Mouse (Mus musculus): Measurements from ENCODE around the gene Poc1a. TPM values are rescaled to one million over a fixed set of nuclear protein-coding genes. Genes with fewer than 3 reads are reported as not detected.

The Poc1a gene
- polyA plus RNA-seq, 1 experiment: 9.4 TPM

GRCm38 (mm10) chr9:106251066-106251465, 29.8 kb upstream of the Poc1a start:
- H3K4me3 ChIP-seq (ENCODE audit: insufficient read depth, low read depth, low read length): no peak overlapping the region
- H3K27ac ChIP-seq (replicated peaks; ENCODE audit: low read depth, low read length): no peak overlapping the region
- 0 out of 2 replicates have a peak, but pooled peaks cover 3% of the 10 kb centered on the region for H3K4me1 ChIP-seq (ENCODE audit: control insufficient read depth, insufficient read depth, insufficient read length, low read length)

GRCm38 (mm10) chr9:106254001-106254400, 26.9 kb upstream of the Poc1a start:
- no peak overlapping the region for H3K4me3 ChIP-seq (ENCODE audit: insufficient read depth, low read depth, low read length)
- H3K4me1 ChIP-seq (ENCODE audit: control insufficient read depth, insufficient read depth, insufficient read length, low read length): no peaks in the 10 kb centered on the region
- no peak overlapping the region for H3K27ac ChIP-seq (replicated peaks; ENCODE audit: low read depth, low read length)

- H3K27ac ChIP-seq (replicated peaks; ENCODE audit: low read depth, low read length): no peak overlapping the region
- no peaks in the 10 kb centered on the region for H3K4me1 ChIP-seq (ENCODE audit: control insufficient read depth, insufficient read depth, insufficient read length, low read length)
- H3K4me3 ChIP-seq (ENCODE audit: insufficient read depth, low read depth, low read length): no peak overlapping the region
These were observed 22.4 kb upstream of the Poc1a start for GRCm38 (mm10) chr9:106258412-106258811.

GRCm38 (mm10) chr9:106258990-106259389, 21.9 kb upstream of the Poc1a start:
- Histone ChIP-seq H3K27ac (replicated peaks; ENCODE audit: low read depth, low read length) (no peak overlapping the region), H3K4me1 (ENCODE audit: control insufficient read depth, insufficient read depth, insufficient read length, low read length) (no peaks in the 10 kb centered on the region), H3K4me3 (ENCODE audit: insufficient read depth, low read depth, low read length) (no peak overlapping the region)

GRCm38 (mm10) chr9:106261058-106261457, 19.8 kb upstream of the Poc1a start:
- H3K27ac ChIP-seq (replicated peaks; ENCODE audit: low read depth, low read length): no peak overlapping the region; the same call in 1 of the 2 replicates
- no peak overlapping the region for H3K4me3 ChIP-seq (ENCODE audit: insufficient read depth, low read depth, low read length)
- H3K4me1 ChIP-seq (ENCODE audit: control insufficient read depth, insufficient read depth, insufficient read length, low read length): no peaks in the 10 kb centered on the region

GRCm38 (mm10) chr9:106261491-106261890, 19.4 kb upstream of the Poc1a start:
- H3K4me3 ChIP-seq (ENCODE audit: insufficient read depth, low read depth, low read length): no peak overlapping the region
- H3K27ac ChIP-seq (replicated peaks; ENCODE audit: low read depth, low read length): no peak overlapping the region
- H3K4me1 ChIP-seq (ENCODE audit: control insufficient read depth, insufficient read depth, insufficient read length, low read length): no peaks in the 10 kb centered on the region

GRCm38 (mm10) chr9:106262075-106262474, 18.8 kb upstream of the Poc1a start:
- H3K27ac ChIP-seq (replicated peaks; ENCODE audit: low read depth, low read length): no peak overlapping the region
- H3K4me1 ChIP-seq (ENCODE audit: control insufficient read depth, insufficient read depth, insufficient read length, low read length): no peaks in the 10 kb centered on the region; the same call in 1 of the 2 replicates
- H3K4me3 ChIP-seq (ENCODE audit: insufficient read depth, low read depth, low read length): no peak overlapping the region

GRCm38 (mm10) chr9:106263381-106263924, 17.4 kb upstream of the Poc1a start:
- H3K4me3 ChIP-seq (ENCODE audit: insufficient read depth, low read depth, low read length): no peak overlapping the region
- H3K4me1 ChIP-seq (ENCODE audit: control insufficient read depth, insufficient read depth, insufficient read length, low read length): peaks cover 2% of the 10 kb centered on the region; the same call in 1 of the 2 replicates
- no peak overlapping the region for H3K27ac ChIP-seq (replicated peaks; ENCODE audit: low read depth, low read length)

GRCm38 (mm10) chr9:106265358-106266075, 15.3 kb upstream of the Poc1a start:
- Histone ChIP-seq H3K27ac (replicated peaks; ENCODE audit: low read depth, low read length) (no peak overlapping the region), H3K4me3 (ENCODE audit: insufficient read depth, low read depth, low read length) (no peak overlapping the region), H3K4me1 (ENCODE audit: control insufficient read depth, insufficient read depth, insufficient read length, low read length) (peaks cover 6% of the 10 kb centered on the region; the same call in 1 of the 2 replicates)

GRCm38 (mm10) chr9:106266936-106267657, 13.8 kb upstream of the Poc1a start:
- Histone ChIP-seq H3K4me1 (ENCODE audit: control insufficient read depth, insufficient read depth, insufficient read length, low read length) (peaks cover 7% of the 10 kb centered on the region; the same call in 1 of the 2 replicates), H3K4me3 (ENCODE audit: insufficient read depth, low read depth, low read length) (no peak overlapping the region), H3K27ac (replicated peaks; ENCODE audit: low read depth, low read length) (peak overlapping the region; percentile 20; the same call in 1 of the 2 replicates)

- Histone ChIP-seq H3K27ac (replicated peaks; ENCODE audit: low read depth, low read length) (no peak overlapping the region), H3K4me3 (ENCODE audit: insufficient read depth, low read depth, low read length) (no peak overlapping the region), H3K4me1 (ENCODE audit: control insufficient read depth, insufficient read depth, insufficient read length, low read length) (peaks cover 13% of the 10 kb centered on the region)
These were observed 12.4 kb upstream of the Poc1a start for GRCm38 (mm10) chr9:106268421-106268820.

- H3K4me3 ChIP-seq (ENCODE audit: insufficient read depth, low read depth, low read length): no peak overlapping the region
- H3K4me1 ChIP-seq (ENCODE audit: control insufficient read depth, insufficient read depth, insufficient read length, low read length): peaks cover 16% of the 10 kb centered on the region
- no peak overlapping the region for H3K27ac ChIP-seq (replicated peaks; ENCODE audit: low read depth, low read length)
These were observed 11.6 kb upstream of the Poc1a start for GRCm38 (mm10) chr9:106269076-106269788.

- Histone ChIP-seq H3K4me1 (ENCODE audit: control insufficient read depth, insufficient read depth, insufficient read length, low read length) (peaks cover 16% of the 10 kb centered on the region), H3K4me3 (ENCODE audit: insufficient read depth, low read depth, low read length) (no peak overlapping the region), H3K27ac (replicated peaks; ENCODE audit: low read depth, low read length) (no peak overlapping the region; the same call in 1 of the 2 replicates)
These were observed 11.0 kb upstream of the Poc1a start for GRCm38 (mm10) chr9:106269879-106270278.

GRCm38 (mm10) chr9:106270656-106271055, 10.2 kb upstream of the Poc1a start:
- Histone ChIP-seq H3K4me3 (ENCODE audit: insufficient read depth, low read depth, low read length) (no peak overlapping the region), H3K27ac (replicated peaks; ENCODE audit: low read depth, low read length) (no peak overlapping the region), H3K4me1 (ENCODE audit: control insufficient read depth, insufficient read depth, insufficient read length, low read length) (peaks cover 16% of the 10 kb centered on the region)

- H3K27ac ChIP-seq (replicated peaks; ENCODE audit: low read depth, low read length): no peak overlapping the region
- no peak overlapping the region for H3K4me3 ChIP-seq (ENCODE audit: insufficient read depth, low read depth, low read length)
- peaks cover 15% of the 10 kb centered on the region for H3K4me1 ChIP-seq (ENCODE audit: control insufficient read depth, insufficient read depth, insufficient read length, low read length)
These were observed 8.6 kb upstream of the Poc1a start for GRCm38 (mm10) chr9:106272288-106272687.

Data from brown adipose tissue, adult 24 weeks (tissue).